Mouse (Mus musculus) lung, postnatal 25 days (tissue): ENCODE data around the gene Gm13285.
A peak's percentile ranks its signal among the peaks of the same experiment; 100 is the strongest.
"Not testable (repeated sequence)": the region's sequence is repeated elsewhere in the genome, so short reads cannot be mapped to it uniquely, and the experiment has no call there.

ENCODE experiments used
- DNase-seq: peaks from one replicate; pipeline ENCODE4 v3.0.0; 2022; ENCODE audit warnings: low spot score

The Gm13285 gene

GRCm38 (mm10) chr4:88793936-88794675 lies 5.4 kb upstream of the Gm13285 start, which contains the start of gene Gm13275:
Gene Gm13275 (plus strand): TSS chr4:88794487.
- DNase-seq, result peak; percentile 38

GRCm38 (mm10) chr4:88797097-88797496 lies 2.4 kb upstream of the Gm13285 start, which contains the start of gene Gm13279:
Gene Gm13279 (plus strand): TSS chr4:88797397.
- DNase-seq, result not testable (repeated sequence)

- DNase-seq, result not testable (repeated sequence)
These were observed 3.5 kb downstream of the Gm13285 start, which contains the start of gene Gm13287 for GRCm38 (mm10) chr4:88802954-88803353. Gene Gm13287 (plus strand): TSS chr4:88803254.

GRCm38 (mm10) chr4:88805231-88805630 lies 5.8 kb downstream of the Gm13285 start, which contains the start of gene Gm13288:
Gene Gm13288 (plus strand): TSS chr4:88805531.
- not testable (repeated sequence) for DNase-seq

GRCm38 (mm10) chr4:88805761-88806160 lies 6.3 kb downstream of the Gm13285 start:
- DNase-seq, result peak; percentile 6

GRCm38 (mm10) chr4:88815928-88816327 lies 16.5 kb downstream of the Gm13285 start, which contains the start of gene Ifna7:
Gene Ifna7 (plus strand): TSS chr4:88816228.
- no peak for DNase-seq

GRCm38 (mm10) chr4:88819659-88820058 lies 20.2 kb downstream of the Gm13285 start, which contains the start of gene Ifna11:
Gene Ifna11 (plus strand): TSS chr4:88819959.
- DNase-seq, result no peak

- peak; percentile 1 for DNase-seq
These were observed 23.5 kb downstream of the Gm13285 start for GRCm38 (mm10) chr4:88822995-88823394.

- not testable (repeated sequence) for DNase-seq
These were observed 27.7 kb downstream of the Gm13285 start, which contains the start of gene Ifna6 for GRCm38 (mm10) chr4:88827116-88827515. Gene Ifna6 (plus strand): TSS chr4:88827416.

GRCm38 (mm10) chr4:88830523-88830922 lies 31.1 kb downstream of the Gm13285 start:
- peak; percentile 23 for DNase-seq

- not testable (repeated sequence) for DNase-seq
These were observed 35.8 kb downstream of the Gm13285 start, which contains the start of gene Ifna5 for GRCm38 (mm10) chr4:88835225-88835624. Gene Ifna5 (plus strand): TSS chr4:88835525.

- DNase-seq, result peak; percentile 1
These were observed 39.4 kb downstream of the Gm13285 start for GRCm38 (mm10) chr4:88838828-88839227.

GRCm38 (mm10) chr4:88840058-88840457 lies 40.6 kb downstream of the Gm13285 start:
- DNase-seq, result no peak

- DNase-seq, result no peak
These were observed 42.0 kb downstream of the Gm13285 start, which contains the start of gene Ifna4 for GRCm38 (mm10) chr4:88841438-88841911. Gene Ifna4 (plus strand): TSS chr4:88841861.

GRCm38 (mm10) chr4:88845334-88845733 lies 45.9 kb downstream of the Gm13285 start:
- no peak for DNase-seq

GRCm38 (mm10) chr4:88849698-88850097 lies 50.2 kb downstream of the Gm13285 start, which contains the start of gene Ifna1:
Gene Ifna1 (plus strand): TSS chr4:88850087.
- no peak for DNase-seq
